Mouse (Mus musculus): Measurements from ENCODE around the gene Btbd8. TPM values are rescaled to one million over a fixed set of nuclear protein-coding genes. Genes with fewer than 3 reads are reported as not detected.

Btbd8 gene
- polyA plus RNA-seq, 1 experiment from 2014 or later = 3.7 TPM

DNA sequence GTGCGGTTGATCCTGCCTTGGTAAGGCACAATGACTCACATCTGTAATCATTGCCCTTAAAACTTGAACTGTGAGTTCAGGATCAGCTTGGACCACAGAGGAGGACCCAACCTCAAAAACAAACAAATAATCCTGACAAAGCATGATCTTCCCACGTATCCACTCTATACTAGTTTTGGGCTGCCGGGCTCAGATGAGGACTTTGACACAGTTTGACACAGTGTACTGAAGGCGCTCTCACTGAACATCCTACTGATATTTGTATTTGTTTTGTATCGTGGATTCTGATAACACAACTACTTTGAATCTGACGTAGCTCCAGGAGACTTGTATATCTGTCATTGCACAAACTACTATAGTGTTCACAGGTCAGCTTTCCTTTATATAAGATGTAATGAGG, 83.6 kb downstream of the Btbd8 start:
- Histone ChIP-seq H3K27ac (replicated peaks) (no peak overlapping the region), H3K9ac (no peak overlapping the region), H3K4me3 (no peak overlapping the region), H3K27me3 (replicated peaks) (no peaks in the 10 kb centered on the region), H3K4me1 (no peaks in the 10 kb centered on the region), H3K9me3 (no peaks in the 10 kb centered on the region), H3K36me3 (no peaks in the 10 kb centered on the region), H3K4me2 (no peak overlapping the region)
- WGBS = 81% methylated on average over 6 of the region's 6 CpGs
- ATAC-seq (ENCODE audit: extremely low read depth, insufficient number of reproducible peaks, low FRiP score, low TSS enrichment) = no peak

DNA sequence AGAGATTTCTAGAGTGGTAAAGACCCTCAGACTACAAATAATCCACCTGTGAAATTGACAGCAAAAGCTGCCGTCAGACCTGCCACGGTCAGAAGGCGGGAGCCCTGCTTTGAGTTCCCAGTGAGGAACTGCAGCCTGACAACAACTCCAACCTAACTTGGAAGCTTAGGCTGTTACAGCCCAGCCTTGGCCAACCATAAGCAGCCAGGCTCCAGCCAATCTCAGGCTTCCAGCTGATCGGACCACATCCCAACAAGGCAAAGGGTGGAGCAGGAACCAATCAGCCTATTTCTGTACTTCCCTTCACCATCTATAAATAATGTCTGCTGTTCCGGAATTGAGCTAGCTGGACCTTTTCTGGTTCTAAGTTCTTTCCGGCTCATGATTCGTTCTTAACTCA, 84.1 kb downstream of the Btbd8 start:
- Histone ChIP-seq H3K9me3 (no peaks in the 10 kb centered on the region), H3K27me3 (replicated peaks) (no peaks in the 10 kb centered on the region), H3K36me3 (no peaks in the 10 kb centered on the region), H3K4me1 (no peaks in the 10 kb centered on the region), H3K4me3 (no peak overlapping the region), H3K27ac (replicated peaks) (no peak overlapping the region), H3K9ac (no peak overlapping the region), H3K4me2 (no peak overlapping the region)
- 64% methylated on average over 7 of the region's 7 CpGs for WGBS
- ATAC-seq (ENCODE audit: extremely low read depth, insufficient number of reproducible peaks, low FRiP score, low TSS enrichment) = no peak

DNA sequence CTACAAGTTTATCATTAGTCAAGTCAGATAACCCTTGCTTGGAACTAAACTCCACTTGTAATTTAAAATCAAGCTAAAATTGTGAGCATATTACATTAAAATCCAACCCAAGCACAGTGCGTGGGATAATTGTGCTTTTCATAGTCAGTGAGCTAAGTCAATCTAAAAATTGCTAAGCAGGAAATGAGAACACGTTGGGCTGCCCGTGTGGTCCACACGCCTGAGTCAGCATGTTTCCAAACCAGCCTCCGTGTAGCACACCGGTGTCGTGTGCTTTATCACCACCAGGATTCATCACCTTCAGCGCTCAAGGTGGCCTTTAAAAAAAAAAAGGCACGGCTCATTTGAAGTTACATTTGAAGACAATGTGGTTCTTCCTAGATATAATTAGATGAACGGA, 86.5 kb downstream of the Btbd8 start:
- H3K9ac ChIP-seq = no peak overlapping the region
- H3K4me1 ChIP-seq = no peaks in the 10 kb centered on the region
- H3K27ac ChIP-seq (replicated peaks) = no peak overlapping the region
- no peak overlapping the region for H3K4me3 ChIP-seq
- no peaks in the 10 kb centered on the region for H3K36me3 ChIP-seq
- no peaks in the 10 kb centered on the region for H3K9me3 ChIP-seq
- WGBS = 71% methylated on average over 10 of the region's 10 CpGs
- ATAC-seq (ENCODE audit: extremely low read depth, insufficient number of reproducible peaks, low FRiP score, low TSS enrichment) = no peak
- no peak overlapping the region for H3K4me2 ChIP-seq
- H3K27me3 ChIP-seq (replicated peaks) = no peaks in the 10 kb centered on the region

DNA sequence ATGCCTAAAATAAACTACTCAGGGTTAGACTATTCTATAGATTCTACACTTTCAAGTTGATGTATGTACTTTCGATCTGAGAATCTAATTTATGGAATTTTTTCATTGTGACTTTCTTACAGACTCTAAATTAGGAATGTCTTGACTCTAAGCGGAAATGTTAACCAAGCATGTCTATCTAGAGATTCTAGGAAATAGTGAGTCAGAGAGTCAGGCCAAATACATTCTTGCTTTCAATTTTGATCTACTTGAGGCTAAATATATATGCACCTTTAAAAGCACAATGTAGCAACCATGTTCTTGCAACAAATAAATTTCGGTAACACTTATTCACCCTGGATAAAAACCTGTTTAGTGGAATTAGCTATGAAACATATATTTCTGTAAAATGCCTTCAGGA, 91.1 kb downstream of the Btbd8 start:
- Histone ChIP-seq H3K9ac (no peak overlapping the region), H3K4me2 (no peak overlapping the region), H3K27ac (replicated peaks) (no peak overlapping the region), H3K9me3 (no peaks in the 10 kb centered on the region), H3K4me1 (no peaks in the 10 kb centered on the region), H3K4me3 (no peak overlapping the region), H3K36me3 (no peaks in the 10 kb centered on the region), H3K27me3 (replicated peaks) (no peaks in the 10 kb centered on the region)
- ATAC-seq (ENCODE audit: extremely low read depth, insufficient number of reproducible peaks, low FRiP score, low TSS enrichment) = no peak
- 78% methylated on average over 3 of the region's 3 CpGs for WGBS

DNA sequence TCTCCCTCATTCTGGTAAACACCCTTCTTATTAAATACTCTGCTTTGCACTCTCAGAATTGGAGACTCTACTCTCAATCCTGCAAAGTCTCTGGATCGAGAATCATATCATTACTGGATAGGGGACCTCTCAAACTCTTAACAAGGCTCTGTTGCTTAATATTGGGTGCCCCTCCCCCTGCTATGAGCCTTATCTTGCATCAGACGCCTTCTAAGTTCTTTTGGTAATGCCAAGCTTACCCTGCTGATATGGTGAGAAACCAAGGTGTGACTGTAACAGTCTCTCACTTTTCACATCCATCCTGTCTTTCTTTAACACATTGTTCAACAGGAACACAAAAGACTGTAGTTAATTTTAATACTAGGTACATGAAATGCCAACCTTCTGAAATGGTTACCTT, 95.8 kb downstream of the Btbd8 start:
- Histone ChIP-seq H3K27me3 (replicated peaks) (no peaks in the 10 kb centered on the region), H3K4me1 (no peaks in the 10 kb centered on the region), H3K9me3 (no peaks in the 10 kb centered on the region), H3K36me3 (no peaks in the 10 kb centered on the region), H3K27ac (replicated peaks) (no peak overlapping the region), H3K9ac (no peak overlapping the region), H3K4me2 (no peak overlapping the region), H3K4me3 (no peak overlapping the region)
- 34% methylated on average over 2 of the region's 2 CpGs for WGBS
- ATAC-seq (ENCODE audit: extremely low read depth, insufficient number of reproducible peaks, low FRiP score, low TSS enrichment) = no peak

DNA sequence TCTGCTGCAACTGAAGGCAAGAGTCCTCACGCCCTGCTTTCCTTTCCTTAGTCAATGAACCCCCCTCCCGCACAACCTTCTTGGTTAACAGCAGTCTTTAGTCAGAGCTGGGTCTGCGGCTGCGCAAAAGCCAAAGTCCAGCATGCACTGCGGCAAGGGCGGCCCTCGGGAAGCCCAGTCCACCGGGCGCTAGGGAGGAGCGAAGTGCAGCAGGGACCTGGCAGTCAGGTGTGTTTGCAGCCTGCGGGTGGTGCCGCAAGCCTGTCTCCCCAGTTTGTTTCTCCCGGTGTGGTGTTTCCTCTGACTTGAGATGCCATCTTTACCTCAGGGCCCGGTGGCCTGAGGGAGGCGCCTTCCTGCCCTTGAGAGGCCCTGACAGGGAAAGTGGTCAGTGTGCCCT, 96.8 kb downstream of the Btbd8 start, which contains the start of gene 1700028K03Rik:
1700028K03Rik (plus strand) TSS at position 129 of the 400 bp plus-strand sequence.
- ATAC-seq (ENCODE audit: extremely low read depth, insufficient number of reproducible peaks, low FRiP score, low TSS enrichment) = no peak
- WGBS = 65% methylated on average over 15 of the region's 15 CpGs
- Histone ChIP-seq H3K9me3 (no peaks in the 10 kb centered on the region), H3K9ac (no peak within 1 kb of the TSS), H3K4me3 (no peak within 1 kb of the TSS), H3K36me3 (no peaks in the 10 kb centered on the region), H3K4me2 (peak within 1 kb of the TSS; percentile 11), H3K27me3 (replicated peaks) (no peaks in the 10 kb centered on the region), H3K27ac (replicated peaks) (no peak within 1 kb of the TSS), H3K4me1 (no peaks in the 10 kb centered on the region)

DNA sequence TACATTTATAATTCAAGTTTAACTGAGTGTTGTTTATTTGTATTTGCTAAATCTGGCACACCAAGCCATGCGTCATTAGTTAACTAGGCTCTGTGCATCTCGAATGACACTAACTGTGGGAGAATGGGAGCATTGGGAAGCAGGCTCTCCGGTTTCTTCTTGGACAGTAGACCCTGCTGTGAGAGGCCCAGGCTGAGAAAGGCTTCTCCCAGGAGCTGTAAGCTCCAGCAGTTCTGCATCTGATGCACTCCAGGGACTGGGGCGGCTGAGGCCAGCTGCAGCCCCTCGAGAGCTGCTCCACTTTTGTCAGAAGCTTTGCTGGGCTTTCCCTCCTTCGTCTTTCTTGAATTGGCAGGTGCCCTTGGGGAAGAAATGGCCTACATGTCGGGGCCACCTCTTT, 103.9 kb downstream of the Btbd8 start:
- Histone ChIP-seq H3K27me3 (replicated peaks) (no peaks in the 10 kb centered on the region), H3K9ac (no peak overlapping the region), H3K4me1 (peaks cover 8% of the 10 kb centered on the region), H3K4me3 (no peak overlapping the region), H3K27ac (replicated peaks) (no peak overlapping the region), H3K9me3 (no peaks in the 10 kb centered on the region), H3K36me3 (no peaks in the 10 kb centered on the region), H3K4me2 (no peak overlapping the region)
- ATAC-seq (ENCODE audit: extremely low read depth, insufficient number of reproducible peaks, low FRiP score, low TSS enrichment) = no peak
- WGBS = 44% methylated on average over 7 of the region's 7 CpGs

DNA sequence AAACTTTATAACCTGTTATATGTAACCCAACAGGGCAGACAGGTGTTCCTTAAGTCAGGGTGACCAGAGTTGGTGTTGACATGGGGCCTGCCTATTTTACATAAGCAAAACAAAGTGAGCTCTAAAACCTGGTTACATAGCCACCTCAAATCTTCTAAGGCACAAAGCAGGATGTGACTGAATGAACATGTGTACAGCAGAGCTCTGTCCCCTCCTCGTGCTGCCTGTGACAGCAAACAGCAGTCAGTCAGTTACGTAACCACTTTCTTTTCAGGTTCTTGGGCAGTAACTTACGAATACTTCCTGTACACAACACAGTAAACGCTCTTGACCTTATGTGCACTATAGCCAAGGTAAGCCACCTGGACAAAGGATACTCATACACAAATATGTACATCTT, 108.1 kb downstream of the Btbd8 start:
- no peaks in the 10 kb centered on the region for H3K27me3 ChIP-seq (replicated peaks)
- no peak overlapping the region for H3K27ac ChIP-seq (replicated peaks)
- H3K9me3 ChIP-seq = no peaks in the 10 kb centered on the region
- peaks cover 24% of the 10 kb centered on the region for H3K36me3 ChIP-seq
- H3K4me1 ChIP-seq = peaks cover 12% of the 10 kb centered on the region
- no peak overlapping the region for H3K4me3 ChIP-seq
- WGBS = 62% methylated on average over 4 of the region's 4 CpGs
- ATAC-seq (ENCODE audit: extremely low read depth, insufficient number of reproducible peaks, low FRiP score, low TSS enrichment) = no peak
- no peak overlapping the region for H3K4me2 ChIP-seq
- H3K9ac ChIP-seq = no peak overlapping the region

DNA sequence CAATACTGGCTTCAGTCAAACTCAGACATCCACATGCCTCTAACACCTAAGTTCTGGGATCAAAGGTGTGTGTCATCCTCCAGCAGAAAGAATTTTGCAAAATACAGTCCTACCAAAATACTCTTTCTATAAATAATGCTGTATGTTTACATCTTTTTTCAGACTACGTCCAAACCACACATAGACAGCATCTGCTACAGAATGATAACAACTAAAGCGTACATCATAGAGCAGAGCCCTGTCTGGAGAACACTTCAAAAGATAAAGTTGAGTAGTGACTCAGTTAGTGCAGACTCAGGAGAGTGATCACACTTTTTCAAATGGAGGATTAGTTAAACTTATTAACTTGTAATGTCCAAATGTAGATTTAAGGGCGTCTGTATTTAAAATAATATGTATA, 110.2 kb downstream of the Btbd8 start:
- H3K9me3 ChIP-seq = no peaks in the 10 kb centered on the region
- ATAC-seq (ENCODE audit: extremely low read depth, insufficient number of reproducible peaks, low FRiP score, low TSS enrichment) = no peak
- 62% methylated on average over 3 of the region's 3 CpGs for whole genome bisulfite sequencing

DNA sequence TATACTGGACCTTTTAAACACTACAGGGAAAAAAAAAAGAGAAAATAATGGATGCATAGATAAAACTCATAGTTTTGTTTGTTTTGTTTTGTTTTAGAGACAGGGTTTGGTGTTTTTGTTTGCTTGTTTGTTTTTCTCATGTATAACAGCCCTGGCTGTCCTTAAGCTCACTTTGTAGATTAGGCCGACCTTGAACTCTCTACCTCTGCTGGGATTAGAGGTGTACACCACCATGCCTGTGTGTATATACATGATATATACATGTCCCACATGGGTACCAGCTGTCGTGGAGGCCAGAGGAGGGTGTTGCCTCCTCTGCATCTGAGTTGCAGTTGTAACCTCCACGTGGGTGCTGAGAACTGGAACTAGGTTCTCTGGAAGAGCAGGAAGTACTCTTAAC, 110.6 kb downstream of the Btbd8 start:
- Histone ChIP-seq H3K27me3 (replicated peaks) (no peaks in the 10 kb centered on the region), H3K4me2 (no peak overlapping the region), H3K36me3 (peaks cover 41% of the 10 kb centered on the region), H3K9ac (no peak overlapping the region), H3K9me3 (no peaks in the 10 kb centered on the region), H3K4me3 (no peak overlapping the region), H3K4me1 (peaks cover 12% of the 10 kb centered on the region), H3K27ac (replicated peaks) (no peak overlapping the region)
- 84% methylated on average over 3 of the region's 3 CpGs for WGBS
- ATAC-seq (ENCODE audit: extremely low read depth, insufficient number of reproducible peaks, low FRiP score, low TSS enrichment) = no peak

More for the DNA sequence above, 110.2 kb downstream of the Btbd8 start:
- H3K4me3 ChIP-seq = no peak overlapping the region
- no peak overlapping the region for H3K9ac ChIP-seq
- H3K27ac ChIP-seq (replicated peaks) = no peak overlapping the region
- H3K36me3 ChIP-seq = peaks cover 39% of the 10 kb centered on the region
- no peaks in the 10 kb centered on the region for H3K27me3 ChIP-seq (replicated peaks)
- H3K4me2 ChIP-seq = no peak overlapping the region
- H3K4me1 ChIP-seq = peaks cover 12% of the 10 kb centered on the region

DNA sequence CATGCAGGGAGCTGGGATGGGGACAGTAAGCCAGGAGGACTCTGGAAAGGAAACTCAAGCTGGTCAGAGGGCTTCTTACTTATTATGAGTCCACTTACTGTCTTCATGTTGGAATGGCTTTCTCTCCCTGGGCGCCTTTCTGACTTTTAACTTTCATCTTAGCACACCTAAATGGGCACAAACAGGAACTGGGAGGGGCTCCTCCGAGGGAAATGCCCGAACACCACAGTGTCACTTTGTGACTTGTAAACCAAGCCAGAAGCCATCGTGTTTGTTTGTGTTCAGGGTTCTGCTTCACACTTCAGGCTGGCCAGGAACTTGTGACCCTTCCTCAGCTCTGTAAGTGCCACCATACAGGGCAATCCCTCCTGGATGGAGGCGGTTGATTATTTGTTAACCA, 116.5 kb downstream of the Btbd8 start:
- no peak overlapping the region for H3K4me3 ChIP-seq
- ATAC-seq (ENCODE audit: extremely low read depth, insufficient number of reproducible peaks, low FRiP score, low TSS enrichment) = no peak
- H3K27me3 ChIP-seq (replicated peaks) = no peaks in the 10 kb centered on the region
- H3K36me3 ChIP-seq = peaks cover 68% of the 10 kb centered on the region
- H3K9ac ChIP-seq = no peak overlapping the region
- no peak overlapping the region for H3K27ac ChIP-seq (replicated peaks)
- no peak overlapping the region for H3K4me2 ChIP-seq
- H3K9me3 ChIP-seq = no peaks in the 10 kb centered on the region
- WGBS = 77% methylated on average over 5 of the region's 5 CpGs
- peaks cover under 1% of the 10 kb centered on the region; the same call in 1 of the 2 replicates for H3K4me1 ChIP-seq

DNA sequence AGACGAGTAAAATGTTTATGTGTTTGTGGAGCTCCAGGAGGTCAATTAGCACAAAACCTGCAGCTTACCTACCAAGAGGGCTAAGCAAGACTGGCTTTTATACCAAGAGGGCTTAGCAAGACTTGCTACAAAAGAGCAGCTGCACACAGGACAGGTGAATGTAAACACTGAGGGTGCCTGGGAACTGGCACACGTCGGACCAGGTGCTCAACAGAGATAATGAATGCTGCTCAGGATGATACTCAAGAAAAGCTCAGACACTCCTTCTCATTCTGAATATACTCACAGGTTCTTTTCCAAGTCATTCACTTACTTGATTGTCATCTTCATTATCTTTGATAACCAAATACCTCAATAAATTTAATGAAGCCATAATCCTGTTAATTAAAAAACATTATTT, 119.2 kb downstream of the Btbd8 start:
- H3K27me3 ChIP-seq (replicated peaks) = no peaks in the 10 kb centered on the region
- no peak overlapping the region for H3K27ac ChIP-seq (replicated peaks)
- H3K36me3 ChIP-seq = peaks cover 78% of the 10 kb centered on the region
- H3K9ac ChIP-seq = no peak overlapping the region
- H3K9me3 ChIP-seq = no peaks in the 10 kb centered on the region
- no peak overlapping the region for H3K4me2 ChIP-seq
- H3K4me3 ChIP-seq = no peak overlapping the region
- ATAC-seq (ENCODE audit: extremely low read depth, insufficient number of reproducible peaks, low FRiP score, low TSS enrichment) = no peak
- WGBS = 71% methylated on average over 3 of the region's 3 CpGs
- H3K4me1 ChIP-seq = no peaks in the 10 kb centered on the region

Measured in heart, embryonic 13.5 days (tissue).